Mouse (Mus musculus) macrophage (primary cell): ENCODE results near the gene Foxp3. TPM values are rescaled to one million over a fixed set of nuclear protein-coding genes. Genes with fewer than 3 reads are reported as not detected.

ENCODE experiments used
- polyA plus RNA-seq: library from polyadenylated mRNA; stranded (reverse); fragments of 250-400 nt; gene quantifications from 3 replicates; pipeline ENCODE4 v1.2.4, GENCODE M21; 2018; ENCODE audit warnings: inconsistent platforms

The Foxp3 gene
- polyA plus RNA-seq, 1 experiment from 2014 or later: 0.04 TPM

Other genes starting within 250 kb of the Foxp3 start
- 1.3 to 1.8 TPM (median 1.5 TPM) in 3 replicates for gene Usp27x, start 197.8 kb upstream of the Foxp3 start, polyA plus RNA-seq
- gene Ppp1r3f, start 639 bp downstream of the Foxp3 start, polyA plus RNA-seq: 1.1 to 2.8 TPM (median 1.4 TPM) in 3 replicates
- gene Ccdc22, start 31.9 kb downstream of the Foxp3 start, polyA plus RNA-seq: 18.2 to 30.9 TPM (median 28.2 TPM) in 3 replicates
- gene Cacna1f, start 33.4 kb downstream of the Foxp3 start, polyA plus RNA-seq: 0.09 to 0.16 TPM (median 0.15 TPM) in 3 replicates
- gene Syp, start 64.8 kb downstream of the Foxp3 start, polyA plus RNA-seq: 0.78 to 1.6 TPM (median 1.4 TPM) in 3 replicates
- gene Prickle3, start 83.6 kb downstream of the Foxp3 start, polyA plus RNA-seq: 3.0 to 3.4 TPM (median 3.2 TPM) in 3 replicates
- gene Plp2, start 97.7 kb downstream of the Foxp3 start, polyA plus RNA-seq: 83.8 to 185 TPM (median 133 TPM) in 3 replicates
- gene Magix, start 107.6 kb downstream of the Foxp3 start, polyA plus RNA-seq: 0.14 TPM in 1 of 3 replicates, not detected in the others
- 27.4 to 38.3 TPM (median 28.0 TPM) in 3 replicates for gene Gpkow, start 123.5 kb downstream of the Foxp3 start, polyA plus RNA-seq
- 9.5 to 25.3 TPM (median 21.1 TPM) in 3 replicates for gene Wdr45, start 140.7 kb downstream of the Foxp3 start, polyA plus RNA-seq
- not detected in 3 replicates for gene Gm45208, start 148.6 kb downstream of the Foxp3 start, polyA plus RNA-seq
- 7.2 to 12.3 TPM (median 7.3 TPM) in 3 replicates for gene Praf2, start 154.8 kb downstream of the Foxp3 start, polyA plus RNA-seq
- gene Ccdc120, start 177.3 kb downstream of the Foxp3 start, polyA plus RNA-seq: 0.39 to 1.6 TPM (median 1.6 TPM) in 3 replicates
- 100 to 140 TPM (median 106 TPM) in 3 replicates for gene Tfe3, start 188.9 kb downstream of the Foxp3 start, polyA plus RNA-seq
- 44.1 to 48.5 TPM (median 47.1 TPM) in 3 replicates for gene Gripap1, start 216.1 kb downstream of the Foxp3 start, polyA plus RNA-seq
- gene Kcnd1, start 248.6 kb downstream of the Foxp3 start, polyA plus RNA-seq: 0.03 to 0.06 TPM (median 0.04 TPM) in 3 replicates